16 mouse cellular contexts compared by ENCODE assay signal in genomic region chr4:82193905-82194304, GRCm38 (mm10).
"Had no signal": no experiment of that assay in that cellular context is flagged by ENCODE, and none has a peak within 500 bp of the region (broad histone marks: within the 10 kb centered on the region; RNA-seq: fewer than 3 reads in every experiment).

No protein-coding gene starts in this region.

- H3K9me3 ChIP-seq: megakaryocyte, embryonic 14.5 days; midbrain, embryonic 13.5 days; midbrain, embryonic 15.5 days; neural tube, embryonic 12.5 days; stomach, embryonic 15.5 days had no signal

- H3K36me3 ChIP-seq: midbrain, embryonic 13.5 days; midbrain, embryonic 15.5 days; neural tube, embryonic 12.5 days; stomach, embryonic 15.5 days had no signal

- H3K27me3 ChIP-seq: midbrain, embryonic 13.5 days; midbrain, embryonic 15.5 days; neural tube, embryonic 12.5 days; stomach, embryonic 15.5 days had no signal

- H3K27ac ChIP-seq: macrophage; midbrain, embryonic 13.5 days; midbrain, embryonic 15.5 days; neural tube, embryonic 12.5 days; stomach, embryonic 15.5 days; stomach, postnatal 0 days had no signal

- H3K4me3 ChIP-seq: megakaryocyte, embryonic 14.5 days; midbrain, embryonic 13.5 days; midbrain, embryonic 15.5 days; neural tube, embryonic 12.5 days; stomach, embryonic 15.5 days had no signal

- H3K4me2 ChIP-seq: lung, embryonic 14.5 days; midbrain, embryonic 11.5 days; midbrain, embryonic 13.5 days; midbrain, embryonic 15.5 days; neural tube, embryonic 12.5 days; stomach, embryonic 15.5 days had no signal

- ATAC-seq: midbrain, embryonic 13.5 days; midbrain, embryonic 15.5 days had no signal

- H3K4me1 ChIP-seq: midbrain, embryonic 13.5 days; midbrain, embryonic 15.5 days; neural tube, embryonic 12.5 days; stomach, embryonic 15.5 days had no signal

- DNase-seq: lung, adult 18-20 months; lung, embryonic 14.5 days; lung, postnatal 10 days; lung, postnatal 36 days; right cerebral cortex, postnatal 14 days; thymus, adult 2 months; thymus, postnatal 25 days; thymus, postnatal 4 days had no signal

- H3K9ac ChIP-seq: lung, embryonic 14.5 days; midbrain, embryonic 13.5 days; midbrain, embryonic 15.5 days; neural tube, embryonic 12.5 days; stomach, embryonic 15.5 days had no signal
